Mouse (Mus musculus) embryonic facial prominence, embryonic 10.5 days (tissue): ENCODE results near the gene Wfikkn1. TPM values are rescaled to one million over a fixed set of nuclear protein-coding genes. Genes with fewer than 3 reads are reported as not detected.

ENCODE experiments used
- DNase-seq: peaks from one replicate; pipeline ENCODE4 v3.0.0-alpha.2; 2017; ENCODE audit warnings: low spot score
- H3K27ac ChIP-seq: fragments of 300-500 bp; sonication (generic); replicated peaks from 2 replicates; pipeline ENCODE4 v1.5.1; 2016; ENCODE audit warnings: mild to moderate bottlenecking
- H3K27me3 ChIP-seq: fragments of 300-500 bp; sonication (generic); replicated peaks from 2 replicates; pipeline ENCODE4 v1.6.1; 2016; ENCODE audit warnings: low read depth, mild to moderate bottlenecking; ENCODE audit not compliant: poor library complexity, severe bottlenecking
- H3K36me3 ChIP-seq: fragments of 300-500 bp; sonication (generic); replicated peaks from 2 replicates; pipeline ENCODE4 v1.6.1; 2016; ENCODE audit warnings: mild to moderate bottlenecking, moderate library complexity
- H3K4me1 ChIP-seq: fragments of 300-500 bp; sonication (generic); 2 replicates; pipeline ENCODE4 v1.6.1; 2016
- H3K4me3 ChIP-seq: fragments of 300-500 bp; sonication (generic); 2 replicates; pipeline ENCODE4 v1.5.1; 2016; ENCODE audit warnings: mild to moderate bottlenecking, moderate library complexity
- H3K9me3 ChIP-seq: fragments of 300-500 bp; sonication (generic); 2 replicates; pipeline ENCODE4 v1.6.1; 2016; ENCODE audit warnings: mild to moderate bottlenecking
- WGBS: fragments of 180-500 bp; shearing (Covaris S2); methylation state at CpG from one replicate; pipeline ENCODE4 v1.1.7; 2016; 5-methylcytosine and 5-hydroxymethylcytosine counted together
- polyA plus RNA-seq: library from polyadenylated mRNA; unstranded; fragments of >200 nt; fragmentation: Nextera tagmentation; extraction: Ambion mirVana; gene quantifications from 2 replicates; pipeline ENCODE4 v1.2.1, GENCODE M21; 2016

The Wfikkn1 gene
- polyA plus RNA-seq, 1 experiment from 2014 or later = 7.8 TPM

- peaks cover 23% of the 10 kb centered on the region for H3K4me1 ChIP-seq
- DNase-seq = no peak
- peak overlapping the region; percentile 84 for H3K4me3 ChIP-seq
- peak overlapping the region; percentile 93 for H3K27ac ChIP-seq
- no peaks in the 10 kb centered on the region for H3K9me3 ChIP-seq
- peaks cover 20% of the 10 kb centered on the region for H3K36me3 ChIP-seq
- 13% methylated on average over 6 of the region's 6 CpGs for WGBS
- no peaks in the 10 kb centered on the region for H3K27me3 ChIP-seq
These were observed 18.7 kb downstream of the Wfikkn1 start for GRCm38 (mm10) chr17:25861704-25862612.

DNA sequence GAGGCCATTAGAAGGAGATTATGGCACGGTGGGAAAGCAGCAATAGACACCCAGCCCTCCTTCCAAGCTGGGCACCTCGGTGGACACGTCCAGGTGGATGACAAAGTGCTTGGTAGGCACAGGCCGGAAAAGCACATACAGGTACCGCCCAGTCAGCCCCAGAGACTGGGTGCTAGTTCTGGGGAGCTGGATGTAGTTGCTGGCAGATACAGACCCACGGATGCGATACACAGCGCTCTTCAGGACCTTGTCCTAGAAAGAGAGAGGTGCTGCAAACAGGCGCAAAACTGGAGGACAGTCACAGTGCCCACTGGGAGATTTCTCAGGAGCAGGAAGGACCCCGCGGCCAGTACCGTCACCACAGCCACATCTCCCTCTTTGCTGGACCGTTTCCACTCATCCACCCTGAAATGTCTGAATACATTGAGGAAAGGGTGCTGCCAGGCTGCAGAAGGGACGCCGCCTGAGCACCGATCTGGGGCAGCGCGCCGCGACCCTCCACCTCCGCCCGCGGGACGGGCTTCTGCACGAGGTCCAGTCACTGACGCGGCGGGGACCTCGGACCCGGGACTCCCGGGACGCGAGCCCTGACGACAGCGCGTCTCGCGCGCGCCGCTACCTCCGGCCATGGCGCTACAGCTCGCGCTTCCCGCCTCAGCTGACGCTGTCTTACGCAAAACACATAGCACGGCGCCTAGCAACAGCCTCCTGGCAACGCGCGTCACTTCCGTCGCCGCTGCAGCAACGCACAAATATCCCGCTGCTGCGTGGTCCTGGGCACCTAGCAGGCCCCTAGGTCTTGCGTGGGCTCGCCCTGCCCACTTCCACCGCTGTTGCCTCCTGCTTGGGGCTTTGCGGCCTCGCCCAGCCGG lies 19.6 kb downstream of the Wfikkn1 start, which contains the start of gene Wdr90:
TSS of gene Wdr90 (minus strand) at position 670 of the 872 bp plus-strand sequence.
- no peaks in the 10 kb centered on the region for H3K9me3 ChIP-seq
- peaks cover 26% of the 10 kb centered on the region for H3K36me3 ChIP-seq
- H3K27ac ChIP-seq = peak within 1 kb of the TSS; percentile 93
- H3K4me3 ChIP-seq = peak within 1 kb of the TSS; percentile 84
- 5% methylated on average over 65 of the region's 65 CpGs for WGBS
- no peaks in the 10 kb centered on the region for H3K27me3 ChIP-seq
- H3K4me1 ChIP-seq = peaks cover 23% of the 10 kb centered on the region
- peak; percentile 93 for DNase-seq

- no peak for DNase-seq
- 93% methylated on average over 6 of the region's 6 CpGs for WGBS
- H3K4me3 ChIP-seq = peak overlapping the region; percentile 84
- H3K27me3 ChIP-seq = no peaks in the 10 kb centered on the region
- no peaks in the 10 kb centered on the region for H3K9me3 ChIP-seq
- H3K27ac ChIP-seq = peak overlapping the region; percentile 93; the same call in 1 of the 2 replicates
- peaks cover 34% of the 10 kb centered on the region for H3K36me3 ChIP-seq
- H3K4me1 ChIP-seq = peaks cover 23% of the 10 kb centered on the region
These were observed 20.4 kb downstream of the Wfikkn1 start for GRCm38 (mm10) chr17:25860229-25860628.

DNA sequence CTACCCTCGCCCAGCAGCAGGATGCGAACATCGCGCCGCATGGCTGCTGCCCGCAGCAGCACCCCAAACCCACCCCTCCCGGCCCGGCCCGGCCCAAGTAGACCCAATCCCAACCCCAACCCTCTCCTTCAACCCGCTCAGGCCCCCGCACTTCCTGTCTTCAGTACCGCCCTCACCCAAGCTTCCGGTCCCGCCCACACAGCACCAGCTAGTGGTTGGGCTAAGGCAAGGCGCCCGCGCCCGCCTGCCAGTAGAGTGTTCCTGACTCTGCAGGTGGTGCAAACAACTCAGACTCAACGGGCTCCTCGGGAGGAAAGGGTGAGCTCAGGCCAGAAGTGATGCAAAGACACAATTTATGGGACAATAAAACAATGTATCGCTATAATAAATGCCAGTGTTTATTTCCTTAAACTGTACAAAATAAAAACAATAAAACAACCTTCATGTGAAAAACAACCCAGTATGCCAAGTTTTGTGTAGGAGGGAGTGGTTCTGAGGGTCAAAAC lies 36.2 kb downstream of the Wfikkn1 start, which contains the start of gene Rhot2:
TSS of gene Rhot2 (minus strand) at position 456 of the 506 bp plus-strand sequence.
- DNase-seq = peak; percentile 96
- WGBS = 1% methylated on average over 21 of the region's 21 CpGs
- peaks cover 85% of the 10 kb centered on the region for H3K36me3 ChIP-seq
- no peaks in the 10 kb centered on the region for H3K9me3 ChIP-seq
- H3K27ac ChIP-seq = peak within 1 kb of the TSS; percentile 93
- no peaks in the 10 kb centered on the region for H3K27me3 ChIP-seq
- H3K4me1 ChIP-seq = peaks cover 23% of the 10 kb centered on the region
- H3K4me3 ChIP-seq = peak within 1 kb of the TSS; percentile 90

DNA sequence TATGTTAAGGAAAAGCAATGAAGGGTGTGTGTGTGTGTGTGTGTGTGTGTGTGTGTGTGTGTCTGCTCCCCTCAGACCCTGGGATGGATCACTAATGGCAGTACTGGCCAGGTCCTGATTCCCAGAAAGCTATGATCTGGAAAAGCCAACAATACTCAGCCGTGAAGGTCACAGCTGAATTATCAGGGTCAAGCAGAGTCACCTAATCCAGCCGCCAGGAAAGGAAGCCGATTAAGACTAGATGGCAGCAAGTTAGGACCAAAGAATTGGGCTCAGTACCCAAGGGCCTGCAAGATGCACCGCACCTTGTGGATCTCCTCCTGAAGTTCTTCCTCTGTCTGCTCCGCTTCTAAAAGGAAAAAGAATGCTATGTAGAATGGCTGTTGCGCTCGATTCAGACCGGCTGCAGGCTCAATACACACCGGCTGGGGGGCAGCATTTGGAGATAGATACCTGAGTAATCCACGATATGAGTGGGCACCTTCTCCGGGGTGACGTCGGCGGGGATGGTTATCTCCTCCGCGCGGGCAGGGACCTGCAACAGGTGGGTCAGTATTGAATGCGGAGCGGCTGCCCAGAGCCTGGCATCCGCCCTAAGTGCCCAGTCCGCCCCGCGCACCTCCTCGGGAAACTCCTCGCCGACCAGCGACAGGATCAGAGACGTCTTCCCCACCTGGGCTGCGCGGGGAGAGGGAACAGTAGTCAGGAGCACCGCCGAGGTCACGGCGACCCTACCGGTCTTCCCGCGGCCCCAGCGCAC lies 36.8 kb downstream of the Wfikkn1 start:
- WGBS = 3% methylated on average over 38 of the region's 38 CpGs

DNA sequence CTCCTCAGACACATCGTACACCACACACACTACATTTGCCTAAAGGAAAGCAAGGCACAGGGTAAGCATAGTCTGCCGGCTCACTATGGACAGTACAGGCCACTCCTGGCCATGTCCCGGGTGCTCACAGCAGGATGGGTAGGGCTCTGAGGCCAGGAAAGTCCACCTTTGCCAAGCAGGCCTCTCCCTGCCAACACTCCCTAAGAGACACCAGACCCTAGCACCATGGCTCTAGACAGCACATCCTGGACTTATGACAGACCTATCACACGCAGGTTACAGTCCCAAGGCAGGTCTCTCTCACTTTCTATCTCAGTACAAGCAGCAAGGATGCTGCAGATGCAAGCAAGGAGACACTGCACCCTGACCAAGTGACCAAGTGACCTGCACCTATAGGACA lies 37.5 kb downstream of the Wfikkn1 start:
- Histone ChIP-seq H3K9me3 (no peaks in the 10 kb centered on the region), H3K4me1 (peaks cover 24% of the 10 kb centered on the region), H3K36me3 (peaks cover 84% of the 10 kb centered on the region), H3K27ac (no peak overlapping the region), H3K4me3 (peak overlapping the region; percentile 90), H3K27me3 (no peaks in the 10 kb centered on the region)
- no peak for DNase-seq
- WGBS = 91% methylated on average over 4 of the region's 4 CpGs

More for the DNA sequence above, 36.8 kb downstream of the Wfikkn1 start:
- Histone ChIP-seq H3K4me3 (peak overlapping the region; percentile 90), H3K27me3 (no peaks in the 10 kb centered on the region), H3K27ac (peak overlapping the region; percentile 93), H3K9me3 (no peaks in the 10 kb centered on the region), H3K4me1 (peaks cover 23% of the 10 kb centered on the region), H3K36me3 (peaks cover 85% of the 10 kb centered on the region)
- DNase-seq = no peak

- WGBS = 87% methylated on average over 3 of the region's 3 CpGs
- Histone ChIP-seq H3K4me3 (0 out of 2 replicates have a peak overlapping the region, but pooled peaks have one; percentile 26), H3K36me3 (peaks cover 84% of the 10 kb centered on the region)
These were observed 38.1 kb downstream of the Wfikkn1 start for GRCm38 (mm10) chr17:25842509-25842908.

DNA sequence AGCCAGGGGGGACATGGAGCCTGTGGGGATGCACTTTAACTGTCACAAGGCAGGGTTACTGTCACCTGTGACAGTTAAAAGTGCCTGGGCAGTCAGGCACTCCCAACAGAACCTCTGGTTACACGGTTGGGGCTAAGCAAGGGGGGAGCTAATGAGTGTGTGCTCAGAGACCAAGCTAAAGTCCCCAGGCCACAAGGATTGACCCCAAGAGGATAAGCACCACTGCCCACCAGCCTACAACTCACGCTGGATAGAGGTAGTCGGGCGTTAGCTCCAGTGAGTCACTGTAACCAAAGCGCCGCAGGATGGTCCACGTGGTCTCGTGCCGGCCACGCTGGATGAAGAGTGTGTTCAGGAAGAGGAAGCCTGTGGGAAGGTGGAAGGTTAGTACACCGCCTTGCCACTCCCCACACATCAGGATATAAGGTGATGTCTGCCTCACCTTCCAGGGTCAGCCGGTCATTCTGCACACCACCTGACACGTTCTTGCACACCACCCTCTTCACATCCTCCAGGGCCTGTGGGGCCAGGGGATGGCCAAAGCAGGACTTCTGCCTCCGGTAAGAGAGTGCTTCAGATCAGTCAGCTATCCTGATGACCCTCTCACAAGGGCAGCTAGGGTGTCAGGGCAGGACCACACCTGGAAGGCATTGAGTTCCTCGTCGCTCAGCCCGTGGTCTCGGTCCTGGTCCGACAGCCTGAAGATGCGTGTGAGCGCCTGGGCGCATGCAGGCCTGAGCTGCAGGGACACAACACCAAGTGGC lies 39.4 kb downstream of the Wfikkn1 start, which contains the start of gene Gm20683:
TSS of gene Gm20683 (minus strand) at position 647 of the 764 bp plus-strand sequence.
- Histone ChIP-seq H3K27ac (no peak within 1 kb of the TSS), H3K27me3 (no peaks in the 10 kb centered on the region), H3K9me3 (no peaks in the 10 kb centered on the region), H3K4me3 (peak within 1 kb of the TSS; percentile 26; the same call in 1 of the 2 replicates), H3K4me1 (peaks cover 42% of the 10 kb centered on the region), H3K36me3 (peaks cover 78% of the 10 kb centered on the region)
- DNase-seq = no peak
- 94% methylated on average over 22 of the region's 22 CpGs for WGBS

More at GRCm38 (mm10) chr17:25842509-25842908, 38.1 kb downstream of the Wfikkn1 start:
- Histone ChIP-seq H3K4me1 (peaks cover 30% of the 10 kb centered on the region), H3K27me3 (no peaks in the 10 kb centered on the region), H3K27ac (no peak overlapping the region), H3K9me3 (no peaks in the 10 kb centered on the region)
- DNase-seq = no peak

- Histone ChIP-seq H3K4me1 (peaks cover 50% of the 10 kb centered on the region), H3K27ac (no peak overlapping the region), H3K36me3 (peaks cover 78% of the 10 kb centered on the region), H3K9me3 (no peaks in the 10 kb centered on the region), H3K27me3 (no peaks in the 10 kb centered on the region), H3K4me3 (peak overlapping the region; percentile 21; the same call in 1 of the 2 replicates)
- 94% methylated on average over 6 of the region's 6 CpGs for WGBS
- no peak for DNase-seq
These were observed 40.1 kb downstream of the Wfikkn1 start for GRCm38 (mm10) chr17:25840519-25840918.

DNA sequence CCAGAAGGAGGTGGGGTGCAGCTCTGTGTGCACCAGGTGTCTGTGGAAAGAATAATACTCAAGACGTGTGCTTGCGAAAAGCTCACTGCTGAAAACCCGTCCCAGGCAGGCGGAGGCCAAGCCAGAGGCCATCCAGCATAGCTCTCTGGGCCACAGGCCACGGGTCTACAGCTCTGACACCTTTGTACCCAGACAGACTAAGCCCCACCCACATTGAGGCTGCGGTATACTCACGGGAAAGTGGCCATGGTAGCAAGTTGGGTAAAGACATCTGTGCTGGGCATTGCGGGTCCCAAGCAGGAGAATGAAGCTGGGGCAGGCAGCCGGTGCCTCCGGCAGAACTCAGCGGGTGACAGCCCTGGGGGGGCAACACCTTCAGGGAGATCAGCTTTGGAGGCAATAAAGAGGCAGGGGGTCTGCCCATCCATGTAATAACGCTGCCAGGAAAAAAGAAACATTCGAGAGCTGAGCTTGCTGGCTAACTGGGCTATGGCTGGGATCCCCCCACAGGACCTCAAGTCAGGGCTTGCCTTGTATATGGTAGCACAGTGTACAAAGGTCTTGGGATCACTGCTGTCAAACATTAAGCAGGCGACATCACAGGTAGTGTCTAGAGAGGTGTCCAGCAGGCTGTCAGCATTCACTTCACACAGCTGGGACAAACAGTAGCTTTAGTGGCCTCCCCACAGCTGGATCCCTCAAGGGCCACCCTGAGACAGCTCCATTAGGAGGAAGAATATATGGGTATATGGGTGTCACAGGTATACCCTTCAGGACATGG lies 41.0 kb downstream of the Wfikkn1 start:
- H3K9me3 ChIP-seq = no peaks in the 10 kb centered on the region
- H3K4me3 ChIP-seq = no peak overlapping the region; the same call in 1 of the 2 replicates
- H3K27ac ChIP-seq = no peak overlapping the region
- H3K27me3 ChIP-seq = no peaks in the 10 kb centered on the region
- peaks cover 52% of the 10 kb centered on the region for H3K4me1 ChIP-seq
- 86% methylated on average over 14 of the region's 14 CpGs for WGBS
- peaks cover 81% of the 10 kb centered on the region for H3K36me3 ChIP-seq
- DNase-seq = no peak
